Mouse (Mus musculus) olfactory bulb, adult 2 months (tissue): ENCODE data around the gene Ptprb.

ENCODE experiments used
- CTCF ChIP-seq: fragments of 200-500 bp; IDR thresholded peaks from 2 replicates; pipeline ENCODE4 v1.5.1; 2012; ENCODE audit warnings: low read depth, mild to moderate bottlenecking, low read length, moderate library complexity; ENCODE audit not compliant: insufficient read depth
- POLR2A ChIP-seq: fragments of 200-500 bp; IDR thresholded peaks from 2 replicates; pipeline ENCODE4 v1.6.1; 2012; ENCODE audit warnings: mild to moderate bottlenecking, low read depth, low read length, moderate library complexity; ENCODE audit not compliant: insufficient read depth

DNA sequence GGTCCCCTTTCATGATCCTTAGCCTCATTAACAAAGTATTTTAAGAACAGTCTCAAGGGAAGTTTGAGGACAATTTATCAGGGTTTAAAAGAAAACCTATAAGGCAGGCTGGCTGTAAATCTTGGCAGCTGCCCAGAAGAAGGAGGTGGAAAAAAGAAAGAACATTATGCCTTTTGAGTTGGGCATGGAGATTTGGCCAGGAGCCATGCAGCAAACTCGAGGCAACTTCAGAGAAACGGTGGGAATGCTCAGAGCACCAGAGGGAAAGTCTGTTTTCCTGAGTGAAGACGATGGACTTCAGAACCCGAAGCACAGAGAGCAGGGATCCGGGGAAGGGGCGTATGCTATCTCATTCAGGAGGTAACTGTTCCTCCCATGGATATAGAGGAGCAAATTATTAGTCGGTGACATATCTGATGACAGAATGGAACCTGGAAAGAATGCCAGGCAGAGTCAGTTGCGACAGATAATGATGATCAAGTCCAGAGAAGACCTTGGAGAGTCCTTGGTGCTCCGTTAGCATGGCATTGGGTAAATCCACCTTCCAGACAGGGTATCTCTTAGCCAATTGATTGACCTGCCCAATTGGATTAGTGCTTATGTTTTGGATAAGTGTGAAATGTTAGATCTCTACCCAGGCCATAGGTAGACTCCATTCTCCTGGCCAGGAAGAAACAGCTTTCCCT is 118.6 kb downstream of the Ptprb start:
- TF ChIP-seq CTCF: no peak
- TF ChIP-seq POLR2A: no peak
